Mouse (Mus musculus): Measurements from ENCODE around the gene Amfr. TPM values are rescaled to one million over a fixed set of nuclear protein-coding genes. Genes with fewer than 3 reads are reported as not detected.

The Amfr gene
- polyA plus RNA-seq, 1 experiment, result 71.0 TPM

- Histone ChIP-seq H3ac (ENCODE audit: control insufficient read depth, insufficient read length, low read depth) (no peak overlapping the region), H3K79me3 (ENCODE audit: low read depth) (no peaks in the 10 kb centered on the region), H3K27me3 (ENCODE audit: control insufficient read depth, insufficient read depth, insufficient read length) (no peaks in the 10 kb centered on the region), H3K4me3 (ENCODE audit: insufficient read depth, poor library complexity, severe bottlenecking) (no peak overlapping the region), H3K36me3 (ENCODE audit: control insufficient read depth, insufficient read depth) (peaks cover 55% of the 10 kb centered on the region), H3K79me2 (ENCODE audit: control insufficient read depth, insufficient read depth) (no peaks in the 10 kb centered on the region)
- TF ChIP-seq MYOD1 (IDR thresholded peaks at IDR 0.05; ENCODE audit: control insufficient read depth, insufficient read length, low read depth) (no peak), CEBPB (IDR thresholded peaks at IDR 0.05; ENCODE audit: low read depth) (no peak)
Observed at GRCm38 (mm10) chr8:93972211-93972610, 40.4 kb downstream of the Amfr start.

- Histone ChIP-seq H3K79me2 (ENCODE audit: control insufficient read depth, insufficient read depth) (no peaks in the 10 kb centered on the region), H3K36me3 (ENCODE audit: control insufficient read depth, insufficient read depth) (peaks cover 48% of the 10 kb centered on the region), H3K27me3 (ENCODE audit: control insufficient read depth, insufficient read depth, insufficient read length) (no peaks in the 10 kb centered on the region), H3K4me3 (ENCODE audit: insufficient read depth, poor library complexity, severe bottlenecking) (no peak overlapping the region), H3ac (ENCODE audit: control insufficient read depth, insufficient read length, low read depth) (no peak overlapping the region), H3K79me3 (ENCODE audit: low read depth) (no peaks in the 10 kb centered on the region)
- TF ChIP-seq USF1 (IDR thresholded peaks at IDR 0.05; ENCODE audit: low read depth) (no peak), MAX (IDR thresholded peaks at IDR 0.05) (no peak), MYOG (IDR thresholded peaks at IDR 0.05; ENCODE audit: control insufficient read depth, extremely low read depth, insufficient read length) (no peak), MYOD1 (IDR thresholded peaks at IDR 0.05; ENCODE audit: control insufficient read depth, insufficient read length, low read depth) (no peak), CTCF (IDR thresholded peaks at IDR 0.05; ENCODE audit: control insufficient read depth, insufficient read depth, insufficient read length) (no peak), FOSL1 (IDR thresholded peaks at IDR 0.05; ENCODE audit: insufficient read depth, low read length, poor library complexity, severe bottlenecking) (no peak), CEBPB (IDR thresholded peaks at IDR 0.05; ENCODE audit: low read depth) (no peak)
Observed at GRCm38 (mm10) chr8:93971451-93971850, 41.2 kb downstream of the Amfr start.

GRCm38 (mm10) chr8:93969626-93970340 is 42.9 kb downstream of the Amfr start:
- Histone ChIP-seq H3K4me3 (ENCODE audit: insufficient read depth, poor library complexity, severe bottlenecking) (no peak overlapping the region), H3K79me2 (ENCODE audit: control insufficient read depth, insufficient read depth) (no peaks in the 10 kb centered on the region), H3K36me3 (ENCODE audit: control insufficient read depth, insufficient read depth) (peaks cover 32% of the 10 kb centered on the region), H3ac (ENCODE audit: control insufficient read depth, insufficient read length, low read depth) (no peak overlapping the region), H3K79me3 (ENCODE audit: low read depth) (no peaks in the 10 kb centered on the region), H3K27me3 (ENCODE audit: control insufficient read depth, insufficient read depth, insufficient read length) (no peaks in the 10 kb centered on the region)
- TF ChIP-seq CEBPB (IDR thresholded peaks at IDR 0.05; ENCODE audit: low read depth), result no peak
- TF ChIP-seq MAX (IDR thresholded peaks at IDR 0.05), result no peak
- no peak for TF ChIP-seq MYOG (IDR thresholded peaks at IDR 0.05; ENCODE audit: control insufficient read depth, extremely low read depth, insufficient read length)
- no peak for TF ChIP-seq FOSL1 (IDR thresholded peaks at IDR 0.05; ENCODE audit: insufficient read depth, low read length, poor library complexity, severe bottlenecking)
- TF ChIP-seq USF1 (IDR thresholded peaks at IDR 0.05; ENCODE audit: low read depth), result no peak
- TF ChIP-seq CTCF (IDR thresholded peaks at IDR 0.05; ENCODE audit: control insufficient read depth, insufficient read depth, insufficient read length), result no peak
- TF ChIP-seq MYOD1 (IDR thresholded peaks at IDR 0.05; ENCODE audit: control insufficient read depth, insufficient read length, low read depth), result no peak

- Histone ChIP-seq H3K4me3 (ENCODE audit: insufficient read depth, poor library complexity, severe bottlenecking) (no peak overlapping the region), H3K79me2 (ENCODE audit: control insufficient read depth, insufficient read depth) (no peaks in the 10 kb centered on the region)
Observed at GRCm38 (mm10) chr8:93968293-93968692, 44.3 kb downstream of the Amfr start.

GRCm38 (mm10) chr8:93960909-93961308 is 51.7 kb downstream of the Amfr start:
- no peaks in the 10 kb centered on the region for H3K36me3 ChIP-seq (ENCODE audit: control insufficient read depth, insufficient read depth)
- no peaks in the 10 kb centered on the region for H3K79me3 ChIP-seq (ENCODE audit: low read depth)
- no peaks in the 10 kb centered on the region for H3K27me3 ChIP-seq (ENCODE audit: control insufficient read depth, insufficient read depth, insufficient read length)
- no peak overlapping the region for H3ac ChIP-seq (ENCODE audit: control insufficient read depth, insufficient read length, low read depth)
- TF ChIP-seq CTCF (IDR thresholded peaks at IDR 0.05; ENCODE audit: control insufficient read depth, insufficient read depth, insufficient read length) (no peak), CEBPB (IDR thresholded peaks at IDR 0.05; ENCODE audit: low read depth) (no peak), FOSL1 (IDR thresholded peaks at IDR 0.05; ENCODE audit: insufficient read depth, low read length, poor library complexity, severe bottlenecking) (no peak), MYOD1 (IDR thresholded peaks at IDR 0.05; ENCODE audit: control insufficient read depth, insufficient read length, low read depth) (no peak), USF1 (IDR thresholded peaks at IDR 0.05; ENCODE audit: low read depth) (no peak), MAX (IDR thresholded peaks at IDR 0.05) (no peak), MYOG (IDR thresholded peaks at IDR 0.05; ENCODE audit: control insufficient read depth, extremely low read depth, insufficient read length) (no peak)
- H3K4me3 ChIP-seq (ENCODE audit: insufficient read depth, poor library complexity, severe bottlenecking), result no peak overlapping the region
- no peaks in the 10 kb centered on the region for H3K79me2 ChIP-seq (ENCODE audit: control insufficient read depth, insufficient read depth)

More at GRCm38 (mm10) chr8:93968293-93968692, 44.3 kb downstream of the Amfr start:
- Histone ChIP-seq H3K27me3 (ENCODE audit: control insufficient read depth, insufficient read depth, insufficient read length) (no peaks in the 10 kb centered on the region), H3ac (ENCODE audit: control insufficient read depth, insufficient read length, low read depth) (no peak overlapping the region), H3K36me3 (ENCODE audit: control insufficient read depth, insufficient read depth) (peaks cover 22% of the 10 kb centered on the region), H3K79me3 (ENCODE audit: low read depth) (no peaks in the 10 kb centered on the region)
- TF ChIP-seq FOSL1 (IDR thresholded peaks at IDR 0.05; ENCODE audit: insufficient read depth, low read length, poor library complexity, severe bottlenecking) (no peak), CEBPB (IDR thresholded peaks at IDR 0.05; ENCODE audit: low read depth) (no peak), MAX (IDR thresholded peaks at IDR 0.05) (no peak), USF1 (IDR thresholded peaks at IDR 0.05; ENCODE audit: low read depth) (no peak), MYOD1 (IDR thresholded peaks at IDR 0.05; ENCODE audit: control insufficient read depth, insufficient read length, low read depth) (no peak), CTCF (IDR thresholded peaks at IDR 0.05; ENCODE audit: control insufficient read depth, insufficient read depth, insufficient read length) (no peak), MYOG (IDR thresholded peaks at IDR 0.05; ENCODE audit: control insufficient read depth, extremely low read depth, insufficient read length) (no peak)

- Histone ChIP-seq H3K4me3 (ENCODE audit: insufficient read depth, poor library complexity, severe bottlenecking) (no peak overlapping the region), H3K36me3 (ENCODE audit: control insufficient read depth, insufficient read depth) (peaks cover 2% of the 10 kb centered on the region), H3K79me2 (ENCODE audit: control insufficient read depth, insufficient read depth) (no peaks in the 10 kb centered on the region), H3K79me3 (ENCODE audit: low read depth) (no peaks in the 10 kb centered on the region), H3K27me3 (ENCODE audit: control insufficient read depth, insufficient read depth, insufficient read length) (no peaks in the 10 kb centered on the region), H3ac (ENCODE audit: control insufficient read depth, insufficient read length, low read depth) (no peak overlapping the region)
- no peak for TF ChIP-seq MAX (IDR thresholded peaks at IDR 0.05)
- no peak for TF ChIP-seq CEBPB (IDR thresholded peaks at IDR 0.05; ENCODE audit: low read depth)
- TF ChIP-seq CTCF (IDR thresholded peaks at IDR 0.05; ENCODE audit: control insufficient read depth, insufficient read depth, insufficient read length), result no peak
- TF ChIP-seq MYOD1 (IDR thresholded peaks at IDR 0.05; ENCODE audit: control insufficient read depth, insufficient read length, low read depth), result no peak
- no peak for TF ChIP-seq MYOG (IDR thresholded peaks at IDR 0.05; ENCODE audit: control insufficient read depth, extremely low read depth, insufficient read length)
- no peak for TF ChIP-seq FOSL1 (IDR thresholded peaks at IDR 0.05; ENCODE audit: insufficient read depth, low read length, poor library complexity, severe bottlenecking)
- TF ChIP-seq USF1 (IDR thresholded peaks at IDR 0.05; ENCODE audit: low read depth), result no peak
Observed at GRCm38 (mm10) chr8:93958402-93958801, 54.2 kb downstream of the Amfr start.
